Mouse (Mus musculus): ENCODE results near the gene Ncapg2. TPM values are rescaled to one million over a fixed set of nuclear protein-coding genes. Genes with fewer than 3 reads are reported as not detected.

Ncapg2 gene
- total and polyA plus RNA-seq, 3 experiments: 0.55 to 2.4 (median 1.9) TPM

DNA sequence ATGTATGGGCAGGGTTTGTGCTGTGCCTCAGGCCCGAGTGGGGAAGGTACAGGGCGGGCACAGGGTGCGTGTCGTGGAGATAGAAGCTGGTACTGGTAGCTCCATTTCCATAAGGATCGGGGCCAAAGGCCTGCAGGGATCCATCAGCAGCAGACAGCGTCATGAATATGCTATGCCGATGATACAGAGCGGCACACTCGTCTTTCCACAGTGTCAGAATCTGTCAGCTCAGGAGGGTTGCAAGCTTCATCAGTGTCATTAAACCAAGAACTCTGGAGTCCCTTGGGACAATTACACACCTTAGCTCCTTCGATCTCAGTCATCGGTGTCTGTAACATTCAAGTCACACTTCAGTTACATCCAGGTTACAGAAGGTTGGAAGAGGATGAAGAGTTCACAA lies 95.5 kb downstream of the Ncapg2 start:
- Histone ChIP-seq H3K4me1 (ENCODE audit: control insufficient read depth, insufficient read depth, low read length) (no peaks in the 10 kb centered on the region; the same call in 1 of the 2 replicates), H3K27ac (no peak overlapping the region), H3K27me3 (ENCODE audit: control insufficient read depth, insufficient read depth, low read length) (no peaks in the 10 kb centered on the region), H3K4me3 (no peak overlapping the region), H3K36me3 (ENCODE audit: control insufficient read depth, insufficient read depth, low read length) (no peaks in the 10 kb centered on the region), H3K9ac (ENCODE audit: low read depth, low read length) (no peak overlapping the region), H3K79me2 (replicated peaks; ENCODE audit: control insufficient read depth, insufficient read depth, low read length) (no peaks in the 10 kb centered on the region)
- TF ChIP-seq POLR2A (IDR thresholded peaks at IDR 0.05; ENCODE audit: insufficient read depth, low read depth, low read length) (no peak), EP300 (IDR thresholded peaks at IDR 0.05; ENCODE audit: insufficient read depth, low read depth, low read length) (no peak), CTCF (IDR thresholded peaks at IDR 0.05) (no peak)
- intact Hi-C loops (cut with DNase I): no loop called here
- 83% methylated on average over 11 of the region's 11 CpGs for WGBS
- DNase-seq: no peak

DNA sequence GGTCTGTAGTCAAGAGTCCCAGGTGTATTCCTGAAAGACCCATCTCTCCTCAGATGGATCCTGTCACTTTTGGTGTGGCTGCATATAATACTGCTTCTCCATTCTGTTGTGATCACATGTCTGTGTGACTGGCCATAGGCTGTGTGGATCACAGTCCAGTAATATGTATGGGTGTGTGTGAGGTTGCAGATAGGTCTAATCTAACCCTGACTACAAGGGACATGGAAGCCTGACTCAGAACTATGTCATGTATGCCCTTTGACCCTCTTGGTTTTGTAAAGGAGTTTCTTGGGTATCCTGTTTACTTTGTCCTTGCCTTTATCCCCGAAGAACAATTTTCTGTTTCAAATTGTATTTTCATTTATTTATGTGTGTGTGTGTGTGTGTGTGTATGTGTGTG lies 107.3 kb downstream of the Ncapg2 start:
- TF ChIP-seq POLR2A (IDR thresholded peaks at IDR 0.05; ENCODE audit: insufficient read depth, low read depth, low read length) (no peak), EP300 (IDR thresholded peaks at IDR 0.05; ENCODE audit: insufficient read depth, low read depth, low read length) (no peak), CTCF (IDR thresholded peaks at IDR 0.05) (no peak)
- Histone ChIP-seq H3K79me2 (replicated peaks; ENCODE audit: control insufficient read depth, insufficient read depth, low read length) (no peaks in the 10 kb centered on the region), H3K36me3 (ENCODE audit: control insufficient read depth, insufficient read depth, low read length) (no peaks in the 10 kb centered on the region), H3K4me1 (ENCODE audit: control insufficient read depth, insufficient read depth, low read length) (no peaks in the 10 kb centered on the region), H3K27me3 (ENCODE audit: control insufficient read depth, insufficient read depth, low read length) (no peaks in the 10 kb centered on the region), H3K4me3 (no peak overlapping the region), H3K27ac (no peak overlapping the region), H3K9ac (ENCODE audit: low read depth, low read length) (no peak overlapping the region)
- intact Hi-C loops (cut with DNase I): no loop called here
- DNase-seq: no peak
- 76% methylated on average over 1 of the region's 1 CpGs for WGBS

Other genes with a start within 250 kb of the Ncapg2 start
- gene Wdr60, start 142.4 kb upstream of the Ncapg2 start, total RNA-seq (2021): 1 to 10 TPM; 2.3 to 2.4 TPM
- 1.8 and 2.4 TPM in 2 replicates for gene Wdr60, start 142.4 kb upstream of the Ncapg2 start, polyA plus RNA-seq (2012; rRNA removed)
- not detected for gene Gm11027, start 130.0 kb upstream of the Ncapg2 start, total RNA-seq (2021)
- gene Gm11027, start 130.0 kb upstream of the Ncapg2 start, polyA plus RNA-seq (2012; rRNA removed): not detected in 2 replicates
- 10 to 100 TPM; 24.6 to 27.8 TPM for gene Esyt2, start 124.2 kb upstream of the Ncapg2 start, total RNA-seq (2021)
- 7.5 and 11.3 TPM in 2 replicates for gene Esyt2, start 124.2 kb upstream of the Ncapg2 start, polyA plus RNA-seq (2012; rRNA removed)
- under 1 TPM in 1 of 2 experiments, not detected in 1; 0.23 TPM for gene Ptprn2, start 80.3 kb downstream of the Ncapg2 start, total RNA-seq (2021)
- gene Ptprn2, start 80.3 kb downstream of the Ncapg2 start, polyA plus RNA-seq (2012; rRNA removed): 0.21 and 0.32 TPM in 2 replicates